Mouse (Mus musculus): ENCODE results near the gene Eif3f. TPM values are rescaled to one million over a fixed set of nuclear protein-coding genes. Genes with fewer than 3 reads are reported as not detected.
A peak's percentile ranks its signal among the peaks of the same experiment; 100 is the strongest.

Eif3f gene
- polyA plus RNA-seq (2016; fragmentation: Nextera tagmentation; extraction: Ambion mirVana): 71.7 and 74.4 TPM in 2 replicates

- DNase-seq (ENCODE audit: extremely low spot score, low spot score): peak; percentile 91
- WGBS: 2% methylated on average over 50 of the region's 50 CpGs
- no peaks in the 10 kb centered on the region for H3K9me3 ChIP-seq
- H3K36me3 ChIP-seq (replicated peaks): peaks cover 38% of the 10 kb centered on the region
- peak within 1 kb of the TSS; percentile 95 for H3K27ac ChIP-seq
- no peaks in the 10 kb centered on the region for H3K27me3 ChIP-seq (ENCODE audit: poor library complexity, severe bottlenecking)
- H3K4me3 ChIP-seq: peak within 1 kb of the TSS; percentile 77
- H3K4me1 ChIP-seq: peaks cover 19% of the 10 kb centered on the region
Observed at GRCm38 (mm10) chr7:108933794-108934731, at the start of gene Eif3f. Gene Eif3f (plus strand): TSS chr7:108934417.

- no peaks in the 10 kb centered on the region for H3K36me3 ChIP-seq (replicated peaks)
- H3K27me3 ChIP-seq (ENCODE audit: poor library complexity, severe bottlenecking): no peaks in the 10 kb centered on the region
- H3K4me1 ChIP-seq: no peaks in the 10 kb centered on the region
- H3K27ac ChIP-seq: no peak within 1 kb of the TSS
- H3K4me3 ChIP-seq: no peak within 1 kb of the TSS
- H3K9me3 ChIP-seq: no peaks in the 10 kb centered on the region
- no peak for DNase-seq (ENCODE audit: extremely low spot score, low spot score)
- 79% methylated on average over 4 of the region's 4 CpGs for WGBS
Observed at GRCm38 (mm10) chr7:108884906-108885305, 49.3 kb upstream of the Eif3f start, which contains the start of gene Olfr518. Gene Olfr518 (minus strand): TSS chr7:108885006.

- no peak within 1 kb of the TSS for H3K27ac ChIP-seq
- no peaks in the 10 kb centered on the region for H3K4me1 ChIP-seq
- no peaks in the 10 kb centered on the region for H3K9me3 ChIP-seq
- 92% methylated on average over 5 of the region's 5 CpGs for WGBS
- no peak within 1 kb of the TSS for H3K4me3 ChIP-seq
- no peaks in the 10 kb centered on the region for H3K36me3 ChIP-seq (replicated peaks)
- H3K27me3 ChIP-seq (ENCODE audit: poor library complexity, severe bottlenecking): no peaks in the 10 kb centered on the region
- DNase-seq (ENCODE audit: extremely low spot score, low spot score): no peak
Observed at GRCm38 (mm10) chr7:108894320-108894719, 39.9 kb upstream of the Eif3f start, which contains the start of gene Olfr519. Gene Olfr519 (minus strand): TSS chr7:108894420.

GRCm38 (mm10) chr7:108903969-108904368 lies 30.2 kb upstream of the Eif3f start:
- H3K4me3 ChIP-seq: no peak overlapping the region
- H3K27me3 ChIP-seq (ENCODE audit: poor library complexity, severe bottlenecking): no peaks in the 10 kb centered on the region
- DNase-seq (ENCODE audit: extremely low spot score, low spot score): no peak
- H3K36me3 ChIP-seq (replicated peaks): no peaks in the 10 kb centered on the region
- WGBS: 91% methylated on average over 2 of the region's 2 CpGs
- no peaks in the 10 kb centered on the region for H3K4me1 ChIP-seq
- no peaks in the 10 kb centered on the region for H3K9me3 ChIP-seq
- H3K27ac ChIP-seq: no peak overlapping the region

GRCm38 (mm10) chr7:108927043-108927442 lies 7.2 kb upstream of the Eif3f start:
- H3K9me3 ChIP-seq: no peaks in the 10 kb centered on the region
- H3K36me3 ChIP-seq (replicated peaks): no peaks in the 10 kb centered on the region
- no peak for DNase-seq (ENCODE audit: extremely low spot score, low spot score)
- H3K27ac ChIP-seq: no peak overlapping the region
- 80% methylated on average over 4 of the region's 4 CpGs for WGBS
- no peaks in the 10 kb centered on the region for H3K4me1 ChIP-seq
- H3K4me3 ChIP-seq: no peak overlapping the region
- H3K27me3 ChIP-seq (ENCODE audit: poor library complexity, severe bottlenecking): no peaks in the 10 kb centered on the region

GRCm38 (mm10) chr7:108928280-108929188 lies 5.7 kb upstream of the Eif3f start:
- H3K27me3 ChIP-seq (ENCODE audit: poor library complexity, severe bottlenecking): no peaks in the 10 kb centered on the region
- H3K27ac ChIP-seq: no peak overlapping the region
- no peaks in the 10 kb centered on the region for H3K9me3 ChIP-seq
- 87% methylated on average over 11 of the region's 11 CpGs for WGBS
- no peak for DNase-seq (ENCODE audit: extremely low spot score, low spot score)
- H3K4me1 ChIP-seq: no peaks in the 10 kb centered on the region
- no peak overlapping the region for H3K4me3 ChIP-seq
- H3K36me3 ChIP-seq (replicated peaks): no peaks in the 10 kb centered on the region

- H3K27ac ChIP-seq: no peak within 1 kb of the TSS
- no peaks in the 10 kb centered on the region for H3K27me3 ChIP-seq (ENCODE audit: poor library complexity, severe bottlenecking)
- no peaks in the 10 kb centered on the region for H3K36me3 ChIP-seq (replicated peaks)
- H3K4me3 ChIP-seq: no peak within 1 kb of the TSS
- WGBS: 84% methylated on average over 6 of the region's 6 CpGs
- no peaks in the 10 kb centered on the region for H3K9me3 ChIP-seq
- no peak for DNase-seq (ENCODE audit: extremely low spot score, low spot score)
- H3K4me1 ChIP-seq: peaks cover under 1% of the 10 kb centered on the region
Observed at GRCm38 (mm10) chr7:108929726-108930393, 4.4 kb upstream of the Eif3f start, which contains the start of gene Nlrp10. Gene Nlrp10 (minus strand): TSS chr7:108930178.

- Histone ChIP-seq H3K27me3 (ENCODE audit: poor library complexity, severe bottlenecking) (no peaks in the 10 kb centered on the region), H3K36me3 (replicated peaks) (peaks cover 46% of the 10 kb centered on the region), H3K4me1 (peaks cover 19% of the 10 kb centered on the region), H3K4me3 (peak overlapping the region; percentile 77), H3K9me3 (no peaks in the 10 kb centered on the region), H3K27ac (peak overlapping the region; percentile 95)
- 9% methylated on average over 8 of the region's 8 CpGs for whole genome bisulfite sequencing
- DNase-seq (ENCODE audit: extremely low spot score, low spot score): no peak
Observed at GRCm38 (mm10) chr7:108934836-108935235, 619 bp downstream of the Eif3f start.

- Histone ChIP-seq H3K4me1 (peaks cover 19% of the 10 kb centered on the region), H3K36me3 (replicated peaks) (peaks cover 51% of the 10 kb centered on the region), H3K4me3 (peak overlapping the region; percentile 77), H3K27me3 (ENCODE audit: poor library complexity, severe bottlenecking) (no peaks in the 10 kb centered on the region), H3K9me3 (no peaks in the 10 kb centered on the region), H3K27ac (no peak overlapping the region)
- 87% methylated on average over 7 of the region's 7 CpGs for WGBS
- no peak for DNase-seq (ENCODE audit: extremely low spot score, low spot score)
Observed at GRCm38 (mm10) chr7:108935411-108935810, 1.2 kb downstream of the Eif3f start.

GRCm38 (mm10) chr7:108936591-108936990 lies 2.4 kb downstream of the Eif3f start:
- WGBS: 87% methylated on average over 4 of the region's 4 CpGs
- Histone ChIP-seq H3K4me3 (no peak overlapping the region), H3K27me3 (ENCODE audit: poor library complexity, severe bottlenecking) (no peaks in the 10 kb centered on the region), H3K9me3 (no peaks in the 10 kb centered on the region), H3K27ac (no peak overlapping the region), H3K36me3 (replicated peaks) (peaks cover 63% of the 10 kb centered on the region), H3K4me1 (peaks cover 19% of the 10 kb centered on the region)
- no peak for DNase-seq (ENCODE audit: extremely low spot score, low spot score)

- Histone ChIP-seq H3K9me3 (no peaks in the 10 kb centered on the region), H3K36me3 (replicated peaks) (peaks cover 100% of the 10 kb centered on the region), H3K4me3 (no peak overlapping the region), H3K27me3 (ENCODE audit: poor library complexity, severe bottlenecking) (no peaks in the 10 kb centered on the region), H3K27ac (no peak overlapping the region), H3K4me1 (peaks cover 2% of the 10 kb centered on the region)
- WGBS: 96% methylated on average over 9 of the region's 9 CpGs
- DNase-seq (ENCODE audit: extremely low spot score, low spot score): no peak
Observed at GRCm38 (mm10) chr7:108941466-108941865, 7.2 kb downstream of the Eif3f start.

- H3K36me3 ChIP-seq (replicated peaks): peaks cover 78% of the 10 kb centered on the region
- no peak for DNase-seq (ENCODE audit: extremely low spot score, low spot score)
- WGBS: 3% methylated on average over 2 of the region's 2 CpGs
Observed at GRCm38 (mm10) chr7:108944002-108944401, 9.8 kb downstream of the Eif3f start.

More at GRCm38 (mm10) chr7:108944002-108944401, 9.8 kb downstream of the Eif3f start:
- H3K9me3 ChIP-seq: no peaks in the 10 kb centered on the region
- no peak overlapping the region for H3K4me3 ChIP-seq
- H3K4me1 ChIP-seq: peaks cover 7% of the 10 kb centered on the region; the same call in 1 of the 2 replicates
- H3K27me3 ChIP-seq (ENCODE audit: poor library complexity, severe bottlenecking): peaks cover 6% of the 10 kb centered on the region
- H3K27ac ChIP-seq: no peak overlapping the region

All from forebrain, embryonic 10.5 days (tissue).